Mouse (Mus musculus): ENCODE measurements around the gene Slc25a23.

- TF ChIP-seq POLR2A (IDR thresholded peaks at IDR 0.05; ENCODE audit: insufficient read length, low read depth) (no peak), E2F4 (IDR thresholded peaks at IDR 0.05; ENCODE audit: insufficient read depth) (no peak), TCF12 (IDR thresholded peaks at IDR 0.05; ENCODE audit: insufficient read depth, poor library complexity, severe bottlenecking) (no peak), MAX (IDR thresholded peaks at IDR 0.05; ENCODE audit: low read depth) (no peak), USF1 (IDR thresholded peaks at IDR 0.05; ENCODE audit: low read depth) (no peak), SRF (IDR thresholded peaks at IDR 0.05; ENCODE audit: control insufficient read depth, insufficient read length, low read depth) (no peak), MYOG (IDR thresholded peaks at IDR 0.05; ENCODE audit: control insufficient read depth in 1 of 3, insufficient read depth in 1 of 3, insufficient read length in 2 of 3, low read depth in 2 of 3) (no peak), CEBPB (IDR thresholded peaks at IDR 0.05; ENCODE audit: insufficient read depth, poor library complexity, severe bottlenecking) (no peak), POLR2AphosphoS2 (IDR thresholded peaks at IDR 0.05; ENCODE audit: insufficient read length, low read depth) (no peak), MYOD1 (IDR thresholded peaks at IDR 0.05; ENCODE audit: control insufficient read depth in 1 of 3, insufficient read length in 2 of 3, low read depth in 2 of 3) (no peak)
These were observed 38.7 kb downstream of the Slc25a23 start for GRCm38 (mm10) chr17:57020960-57021359.
